Mouse (Mus musculus): Measurements from ENCODE around the gene Nmnat2. TPM values are rescaled to one million over a fixed set of nuclear protein-coding genes. Genes with fewer than 3 reads are reported as not detected.

Nmnat2 gene
- polyA plus RNA-seq, 1 experiment from 2014 or later, result 99.6 TPM

DNA sequence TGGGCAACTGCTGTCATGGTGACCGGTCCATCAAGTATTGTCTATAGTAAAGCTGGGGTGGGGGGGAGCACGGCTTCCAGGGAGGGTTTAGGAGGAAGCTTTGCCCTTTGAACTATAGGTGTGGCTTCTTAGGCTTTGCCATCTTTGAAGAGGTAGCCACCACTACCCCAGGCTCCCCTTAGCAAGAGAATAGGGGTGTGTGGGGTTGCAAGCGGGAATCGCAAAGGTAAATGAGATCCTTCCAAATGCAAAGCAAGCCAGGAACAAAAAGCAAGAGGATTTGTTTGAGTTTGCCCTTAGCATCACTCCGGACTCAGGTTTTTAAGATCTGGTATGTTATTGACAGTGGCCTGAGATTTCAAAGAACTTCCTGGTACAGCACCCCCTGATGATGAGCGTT lies 140.5 kb downstream of the Nmnat2 start:
- H3K27me3 ChIP-seq (ENCODE audit: control insufficient read depth, insufficient read depth, low read length), result no peaks in the 10 kb centered on the region
- no peak overlapping the region for H3K9ac ChIP-seq (replicated peaks; ENCODE audit: low read depth, low read length)
- no peaks in the 10 kb centered on the region for H3K4me1 ChIP-seq (ENCODE audit: control insufficient read depth, insufficient read depth, low read length)
- WGBS, result 62% methylated on average over 6 of the region's 6 CpGs
- H3K27ac ChIP-seq (ENCODE audit: low read depth, low read length), result no peak overlapping the region
- H3K4me3 ChIP-seq (ENCODE audit: low read depth, low read length), result no peak overlapping the region
- no peak overlapping the region for H3K4me2 ChIP-seq (ENCODE audit: low read depth, low read length)
- H3K36me3 ChIP-seq (ENCODE audit: control insufficient read depth, insufficient read depth, low read length), result no peaks in the 10 kb centered on the region
- ATAC-seq (ENCODE audit: low read depth), result no peak
- no peaks in the 10 kb centered on the region for H3K9me3 ChIP-seq (ENCODE audit: control insufficient read depth, low read length)

DNA sequence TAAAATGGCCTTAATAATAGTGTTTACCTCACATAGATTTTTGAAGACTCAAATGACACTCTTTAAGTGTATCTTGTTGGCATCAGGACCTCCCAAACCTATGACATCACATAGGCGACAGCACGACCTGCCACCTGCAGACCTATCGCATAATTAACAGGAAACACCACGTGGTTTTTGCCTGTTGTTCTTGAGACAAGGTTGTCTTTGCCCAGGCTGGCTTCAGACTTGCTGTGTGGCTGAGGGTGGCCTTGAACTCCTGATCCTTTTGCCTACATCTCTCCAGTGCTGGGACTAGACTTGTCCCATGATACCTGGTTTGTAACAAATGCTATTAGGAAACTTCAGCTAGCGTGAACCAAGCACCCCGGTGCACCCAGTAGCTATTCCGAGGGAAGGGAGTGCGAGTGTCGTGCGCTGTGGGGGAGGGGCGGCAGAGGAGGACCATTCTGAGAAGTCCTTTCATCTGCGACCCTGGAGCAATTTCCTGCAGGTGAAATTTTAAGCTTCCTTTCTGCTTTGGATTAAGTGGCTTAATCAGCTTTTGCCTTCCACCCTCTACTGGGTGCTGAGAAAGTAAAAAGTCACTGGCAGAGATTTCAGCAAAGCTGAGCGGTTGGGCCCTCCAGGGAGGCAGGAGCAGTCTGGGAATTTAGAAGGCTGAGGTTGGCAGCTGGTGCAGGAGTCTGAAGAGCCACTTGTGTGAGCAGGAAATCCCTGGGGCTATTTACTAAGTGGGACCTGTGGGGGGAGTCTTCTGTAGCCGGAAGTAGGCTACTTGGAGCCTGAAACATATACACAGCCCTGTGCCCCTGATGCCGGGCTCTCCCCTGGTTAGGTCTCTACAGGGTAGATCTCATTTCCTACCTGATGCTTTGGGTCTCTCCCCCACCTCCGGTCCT lies 141.3 kb downstream of the Nmnat2 start:
- H3K27me3 ChIP-seq (ENCODE audit: control insufficient read depth, insufficient read depth, low read length), result no peaks in the 10 kb centered on the region
- WGBS, result 33% methylated on average over 16 of the region's 16 CpGs
- no peaks in the 10 kb centered on the region for H3K36me3 ChIP-seq (ENCODE audit: control insufficient read depth, insufficient read depth, low read length)
- no peaks in the 10 kb centered on the region for H3K4me1 ChIP-seq (ENCODE audit: control insufficient read depth, insufficient read depth, low read length)
- H3K4me2 ChIP-seq (ENCODE audit: low read depth, low read length), result no peak overlapping the region
- ATAC-seq (ENCODE audit: low read depth), result no peak
- no peak overlapping the region for H3K27ac ChIP-seq (ENCODE audit: low read depth, low read length)
- no peak overlapping the region for H3K9ac ChIP-seq (replicated peaks; ENCODE audit: low read depth, low read length)
- no peak overlapping the region for H3K4me3 ChIP-seq (ENCODE audit: low read depth, low read length)
- no peaks in the 10 kb centered on the region for H3K9me3 ChIP-seq (ENCODE audit: control insufficient read depth, low read length)

DNA sequence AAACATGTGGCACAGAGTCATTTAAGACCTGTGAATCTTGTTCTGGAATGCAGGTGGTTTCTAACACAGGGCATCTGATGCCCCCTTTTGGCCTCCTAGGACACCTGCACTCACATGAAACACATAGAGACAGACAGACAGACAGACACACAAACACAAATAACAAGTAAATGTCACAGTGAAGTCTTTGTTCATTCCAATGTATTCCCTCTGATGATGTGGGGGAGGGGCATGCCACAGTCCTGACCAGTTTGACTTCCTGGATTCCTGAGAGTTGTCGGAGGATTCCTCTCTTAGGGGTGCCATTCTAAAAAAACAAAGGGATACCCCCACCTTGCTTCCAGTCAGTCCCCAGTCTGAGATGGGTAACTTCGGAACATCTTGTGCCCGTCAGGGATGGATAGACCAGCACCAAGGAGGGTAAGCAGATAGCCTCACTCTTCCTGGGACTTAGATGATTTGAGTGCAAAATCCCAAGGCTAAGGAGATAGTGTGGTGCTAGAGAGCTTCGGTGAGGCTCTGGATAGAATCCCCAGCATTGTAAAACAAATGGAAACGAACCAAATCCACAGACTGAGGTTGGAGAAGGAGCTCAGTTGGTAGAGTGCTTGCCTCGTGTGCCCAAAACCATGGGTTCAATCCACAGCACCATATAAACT lies 142.4 kb downstream of the Nmnat2 start:
- H3K9ac ChIP-seq (replicated peaks; ENCODE audit: low read depth, low read length), result no peak overlapping the region
- 91% methylated on average over 6 of the region's 6 CpGs for WGBS
- H3K4me1 ChIP-seq (ENCODE audit: control insufficient read depth, insufficient read depth, low read length), result no peaks in the 10 kb centered on the region
- no peak for ATAC-seq (ENCODE audit: low read depth)
- no peaks in the 10 kb centered on the region for H3K36me3 ChIP-seq (ENCODE audit: control insufficient read depth, insufficient read depth, low read length)
- H3K27ac ChIP-seq (ENCODE audit: low read depth, low read length), result no peak overlapping the region
- H3K4me2 ChIP-seq (ENCODE audit: low read depth, low read length), result no peak overlapping the region
- H3K9me3 ChIP-seq (ENCODE audit: control insufficient read depth, low read length), result no peaks in the 10 kb centered on the region
- H3K27me3 ChIP-seq (ENCODE audit: control insufficient read depth, insufficient read depth, low read length), result no peaks in the 10 kb centered on the region
- no peak overlapping the region for H3K4me3 ChIP-seq (ENCODE audit: low read depth, low read length)

DNA sequence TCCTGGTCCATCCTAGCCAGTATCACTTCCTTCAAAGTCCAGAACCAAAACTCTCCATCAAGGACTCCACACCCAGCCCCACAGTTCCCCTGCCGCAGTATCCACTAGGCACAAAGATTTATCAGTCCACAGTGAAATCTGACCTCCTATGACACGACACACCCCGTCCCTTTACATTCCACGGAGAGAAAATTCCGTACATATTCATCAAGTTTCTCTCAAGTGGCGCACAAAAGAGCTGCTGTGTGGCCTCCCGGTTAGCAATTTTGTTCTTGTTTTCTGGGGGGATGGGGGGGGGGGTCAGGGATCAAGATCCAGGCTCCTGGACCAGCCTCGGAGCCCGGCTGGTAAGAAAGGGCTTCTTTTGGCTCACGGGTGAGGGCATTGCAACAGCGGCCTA lies 143.8 kb downstream of the Nmnat2 start:
- no peaks in the 10 kb centered on the region for H3K27me3 ChIP-seq (ENCODE audit: control insufficient read depth, insufficient read depth, low read length)
- 44% methylated on average over 11 of the region's 11 CpGs for WGBS

DNA sequence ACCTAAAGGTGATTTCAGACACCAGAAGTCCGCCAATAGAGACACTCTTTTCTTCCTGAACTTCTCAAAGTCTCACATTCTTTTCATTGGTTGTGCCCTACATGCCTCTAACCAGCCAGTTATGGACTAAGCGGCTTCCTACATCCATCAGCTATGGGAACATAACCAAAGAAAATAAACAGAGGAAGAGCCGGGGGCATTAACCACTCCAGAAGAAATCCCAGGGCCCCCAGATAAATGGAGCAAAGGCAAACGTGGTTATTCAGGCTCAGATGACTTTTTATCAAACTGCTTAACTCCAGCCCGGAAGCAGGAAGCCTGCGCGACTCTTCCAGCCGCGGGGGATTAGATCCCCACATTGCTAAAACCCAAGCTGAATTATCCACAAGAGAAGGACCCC lies 146.1 kb downstream of the Nmnat2 start:
- H3K9me3 ChIP-seq (ENCODE audit: control insufficient read depth, low read length), result no peaks in the 10 kb centered on the region
- no peak overlapping the region for H3K9ac ChIP-seq (replicated peaks; ENCODE audit: low read depth, low read length)
- no peaks in the 10 kb centered on the region for H3K36me3 ChIP-seq (ENCODE audit: control insufficient read depth, insufficient read depth, low read length)
- H3K4me3 ChIP-seq (ENCODE audit: low read depth, low read length), result no peak overlapping the region
- H3K4me1 ChIP-seq (ENCODE audit: control insufficient read depth, insufficient read depth, low read length), result no peaks in the 10 kb centered on the region
- H3K27ac ChIP-seq (ENCODE audit: low read depth, low read length), result no peak overlapping the region
- no peak for ATAC-seq (ENCODE audit: low read depth)
- H3K4me2 ChIP-seq (ENCODE audit: low read depth, low read length), result no peak overlapping the region
- 68% methylated on average over 9 of the region's 9 CpGs for WGBS
- no peaks in the 10 kb centered on the region for H3K27me3 ChIP-seq (ENCODE audit: control insufficient read depth, insufficient read depth, low read length)

More for the DNA sequence above, 143.8 kb downstream of the Nmnat2 start:
- ATAC-seq (ENCODE audit: low read depth), result no peak
- Histone ChIP-seq H3K4me3 (ENCODE audit: low read depth, low read length) (no peak overlapping the region), H3K36me3 (ENCODE audit: control insufficient read depth, insufficient read depth, low read length) (no peaks in the 10 kb centered on the region), H3K4me2 (ENCODE audit: low read depth, low read length) (no peak overlapping the region), H3K9ac (replicated peaks; ENCODE audit: low read depth, low read length) (no peak overlapping the region), H3K27ac (ENCODE audit: low read depth, low read length) (no peak overlapping the region), H3K4me1 (ENCODE audit: control insufficient read depth, insufficient read depth, low read length) (no peaks in the 10 kb centered on the region), H3K9me3 (ENCODE audit: control insufficient read depth, low read length) (no peaks in the 10 kb centered on the region)

DNA sequence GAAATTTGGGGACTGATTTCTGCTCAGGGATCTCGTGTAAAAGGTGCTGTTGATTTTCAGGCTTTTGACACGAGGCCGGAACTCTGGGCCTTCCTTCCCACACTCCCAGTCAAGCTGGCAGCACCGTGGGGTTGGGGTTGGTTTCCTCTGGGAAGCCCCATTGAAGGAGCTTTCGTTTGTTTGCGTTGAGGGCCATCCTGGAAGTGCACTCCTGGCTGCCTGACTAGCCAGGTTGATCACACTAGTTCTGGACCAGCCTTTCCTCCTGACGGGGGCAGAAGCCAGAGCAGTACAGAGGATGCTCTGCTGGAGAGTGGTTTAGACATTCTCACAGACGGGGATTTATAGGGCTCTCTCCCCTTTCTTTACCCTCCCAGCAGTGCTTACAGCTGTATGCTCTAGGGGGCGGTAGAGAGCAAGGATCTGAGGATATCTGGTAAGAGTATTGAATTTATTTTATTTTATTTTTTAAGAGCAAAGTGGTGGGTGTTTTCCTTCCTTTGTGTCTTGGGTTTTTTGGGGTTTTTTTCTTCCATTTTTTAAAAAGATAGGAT lies 146.6 kb downstream of the Nmnat2 start:
- Histone ChIP-seq H3K4me3 (ENCODE audit: low read depth, low read length) (no peak overlapping the region), H3K4me2 (ENCODE audit: low read depth, low read length) (no peak overlapping the region), H3K36me3 (ENCODE audit: control insufficient read depth, insufficient read depth, low read length) (no peaks in the 10 kb centered on the region), H3K9me3 (ENCODE audit: control insufficient read depth, low read length) (no peaks in the 10 kb centered on the region), H3K27me3 (ENCODE audit: control insufficient read depth, insufficient read depth, low read length) (no peaks in the 10 kb centered on the region), H3K9ac (replicated peaks; ENCODE audit: low read depth, low read length) (no peak overlapping the region), H3K4me1 (ENCODE audit: control insufficient read depth, insufficient read depth, low read length) (no peaks in the 10 kb centered on the region), H3K27ac (ENCODE audit: low read depth, low read length) (no peak overlapping the region)
- WGBS, result 41% methylated on average over 9 of the region's 9 CpGs
- no peak for ATAC-seq (ENCODE audit: low read depth)

DNA sequence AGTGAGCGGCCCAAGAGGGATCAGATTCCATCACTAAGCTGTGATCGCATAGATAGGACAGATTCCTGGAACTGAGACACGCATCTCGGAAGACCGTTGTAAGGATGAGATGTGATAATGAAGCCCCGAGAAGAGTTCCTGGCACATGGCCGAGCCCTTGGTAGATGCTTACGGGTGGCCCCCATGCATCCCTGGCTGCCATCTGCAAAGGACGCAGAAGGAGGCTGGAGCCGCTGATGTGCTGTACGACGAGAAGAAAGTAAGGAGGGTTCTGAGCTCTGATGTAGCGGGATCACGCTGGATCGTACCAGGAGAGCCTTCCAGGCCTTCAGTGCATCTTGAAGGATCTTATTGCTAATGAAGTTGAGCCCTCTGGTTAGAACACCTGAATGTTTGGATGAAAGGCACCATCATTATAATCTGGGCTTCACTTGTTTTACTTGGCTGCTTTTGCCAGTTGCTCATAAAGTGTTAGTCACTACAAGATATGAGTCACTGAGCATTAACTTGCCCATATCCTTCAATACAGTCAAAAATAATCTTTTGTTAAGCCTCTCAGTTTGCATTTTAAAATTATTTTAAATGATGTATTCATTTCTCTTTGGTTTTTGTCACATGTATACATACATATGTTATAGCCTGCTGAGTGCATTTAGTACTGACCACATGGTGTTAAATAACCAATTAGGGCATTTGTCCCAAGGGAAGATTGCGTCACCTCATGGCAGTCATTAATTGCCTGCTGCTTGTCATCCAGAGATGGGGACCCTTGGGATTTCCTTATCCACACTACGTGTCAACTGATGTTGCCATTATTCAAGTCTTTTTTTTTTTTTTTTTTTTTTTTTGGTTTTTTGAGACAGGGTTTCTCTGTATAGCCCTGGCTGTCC lies 147.7 kb downstream of the Nmnat2 start:
- 91% methylated on average over 17 of the region's 17 CpGs for WGBS
- ATAC-seq (ENCODE audit: low read depth), result no peak

DNA sequence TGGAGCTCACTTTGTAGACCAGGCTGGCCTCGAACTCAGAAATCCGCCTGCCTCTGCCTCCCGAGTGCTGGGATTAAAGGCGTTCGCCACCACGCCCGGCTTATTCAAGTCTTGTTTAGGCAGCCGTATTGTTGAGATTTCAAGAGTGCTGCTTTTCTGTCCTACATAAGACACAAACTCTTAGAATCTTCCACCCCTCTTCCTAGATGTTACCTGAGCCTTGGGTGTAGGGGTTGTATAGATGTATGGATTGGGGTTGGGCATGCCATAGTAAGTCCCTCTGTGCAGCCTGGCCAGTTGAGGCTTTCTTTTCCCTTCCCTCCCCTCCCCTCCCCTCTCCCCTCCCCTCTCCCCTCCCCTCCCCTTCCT lies 148.4 kb downstream of the Nmnat2 start:
- Histone ChIP-seq H3K4me1 (ENCODE audit: control insufficient read depth, insufficient read depth, low read length) (no peaks in the 10 kb centered on the region; the same call in 1 of the 2 replicates), H3K9me3 (ENCODE audit: control insufficient read depth, low read length) (no peaks in the 10 kb centered on the region), H3K36me3 (ENCODE audit: control insufficient read depth, insufficient read depth, low read length) (no peaks in the 10 kb centered on the region), H3K27ac (ENCODE audit: low read depth, low read length) (no peak overlapping the region), H3K9ac (replicated peaks; ENCODE audit: low read depth, low read length) (no peak overlapping the region), H3K4me2 (ENCODE audit: low read depth, low read length) (no peak overlapping the region), H3K4me3 (ENCODE audit: low read depth, low read length) (no peak overlapping the region), H3K27me3 (ENCODE audit: control insufficient read depth, insufficient read depth, low read length) (no peaks in the 10 kb centered on the region)
- WGBS, result 98% methylated on average over 7 of the region's 8 CpGs
- no peak for ATAC-seq (ENCODE audit: low read depth)

More for the DNA sequence above, 147.7 kb downstream of the Nmnat2 start:
- Histone ChIP-seq H3K27me3 (ENCODE audit: control insufficient read depth, insufficient read depth, low read length) (no peaks in the 10 kb centered on the region), H3K36me3 (ENCODE audit: control insufficient read depth, insufficient read depth, low read length) (no peaks in the 10 kb centered on the region), H3K4me2 (ENCODE audit: low read depth, low read length) (no peak overlapping the region), H3K27ac (ENCODE audit: low read depth, low read length) (no peak overlapping the region), H3K4me1 (ENCODE audit: control insufficient read depth, insufficient read depth, low read length) (no peaks in the 10 kb centered on the region), H3K9ac (replicated peaks; ENCODE audit: low read depth, low read length) (no peak overlapping the region), H3K4me3 (ENCODE audit: low read depth, low read length) (no peak overlapping the region), H3K9me3 (ENCODE audit: control insufficient read depth, low read length) (no peaks in the 10 kb centered on the region)
